Mouse (Mus musculus) liver, adult 2 months (tissue): Measurements from ENCODE around the gene Dysf. TPM values are rescaled to one million over a fixed set of nuclear protein-coding genes. Genes with fewer than 3 reads are reported as not detected.

Source experiments
- DNase-seq: peaks from one replicate; pipeline ENCODE4 v3.0.0-alpha.2; 2011; ENCODE audit warnings: low read depth, low spot score; ENCODE audit errors: extremely low read depth
- H3K27ac ChIP-seq: fragments of 200-500 bp; replicated peaks from 2 replicates; pipeline ENCODE4 v1.5.1; 2012; ENCODE audit warnings: low read depth, mild to moderate bottlenecking, control low read depth, inconsistent platforms, low read length; ENCODE audit not compliant: insufficient read depth
- H3K27me3 ChIP-seq: fragments of 200-500 bp; 2 replicates; pipeline ENCODE4 v1.6.1; 2012; ENCODE audit warnings: mild to moderate bottlenecking, moderate library complexity, low read length, inconsistent platforms; ENCODE audit not compliant: control insufficient read depth, insufficient read depth
- H3K36me3 ChIP-seq: fragments of 200-500 bp; 2 replicates; pipeline ENCODE4 v1.6.1; 2012; ENCODE audit warnings: low read length, inconsistent platforms; ENCODE audit not compliant: control insufficient read depth, insufficient read depth
- H3K4me1 ChIP-seq: fragments of 200-500 bp; 2 replicates; pipeline ENCODE4 v1.6.1; 2011; ENCODE audit warnings: low read length; ENCODE audit not compliant: control insufficient read depth, insufficient read depth
- H3K4me3 ChIP-seq: fragments of 200-500 bp; 2 replicates; pipeline ENCODE4 v1.5.1; 2011; ENCODE audit warnings: low read depth, mild to moderate bottlenecking, control low read depth, low read length, moderate library complexity; ENCODE audit not compliant: insufficient read depth
- H3K79me2 ChIP-seq: fragments of 200-500 bp; 2 replicates; pipeline ENCODE4 v1.6.1; 2012; ENCODE audit warnings: inconsistent platforms, mild to moderate bottlenecking, low read length, moderate library complexity; ENCODE audit not compliant: control insufficient read depth, insufficient read depth
- H3K9ac ChIP-seq: fragments of 200-500 bp; 2 replicates; pipeline ENCODE4 v1.6.1; 2012; ENCODE audit warnings: low read depth, mild to moderate bottlenecking, control low read depth, inconsistent platforms, low read length
- CTCF ChIP-seq: fragments of 200-500 bp; IDR thresholded peaks from 2 replicates; pipeline ENCODE4 v1.5.1; 2011; ENCODE audit warnings: low read depth, low read length, control low read depth
- POLR2A ChIP-seq: fragments of 200-500 bp; IDR thresholded peaks from 2 replicates; pipeline ENCODE4 v1.6.1; 2011; ENCODE audit warnings: low read length, control low read depth; ENCODE audit not compliant: insufficient read depth; ENCODE audit errors: extremely low read depth
- WGBS: fragments of 180-500 bp; shearing (Covaris S2); methylation state at CpG from one replicate; pipeline ENCODE4 v1.1.7; 2018; 5-methylcytosine and 5-hydroxymethylcytosine counted together
- polyA plus RNA-seq: library from polyadenylated mRNA; depleted of rRNA; stranded (reverse); fragments of >200 nt; gene quantifications from 2 replicates; pipeline ENCODE4 v1.2.3, GENCODE M21; 2012
- total RNA-seq: library from RNA; depleted of rRNA; stranded (reverse); fragments of >200 nt; gene quantifications from 2 replicates; pipeline ENCODE4 v1.2.3, GENCODE M21; 2014

Dysf gene
- total and polyA plus RNA-seq, 2 experiments, result 2.4 to 3.3 TPM

DNA sequence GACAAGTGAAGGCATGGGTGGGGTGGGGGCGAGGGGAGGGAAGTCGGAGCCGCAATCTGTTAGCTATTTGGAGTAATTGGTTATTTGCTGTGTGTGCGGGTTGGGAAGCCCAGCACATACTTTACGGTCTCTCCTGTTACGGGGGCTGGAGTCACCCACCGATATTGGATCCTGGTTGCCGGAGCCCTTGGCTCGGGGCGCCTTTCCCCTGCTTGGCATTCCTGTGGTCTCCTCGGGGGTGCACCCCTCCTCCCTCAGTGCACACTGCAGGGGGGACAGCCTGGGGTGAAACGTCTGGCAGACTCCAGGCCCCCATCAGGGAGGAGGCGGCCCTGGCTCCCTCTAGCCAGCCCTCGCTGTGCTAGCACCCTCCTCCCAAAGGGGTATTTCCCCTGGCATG is 159.2 kb downstream of the Dysf start:
- Histone ChIP-seq H3K79me2 (no peaks in the 10 kb centered on the region), H3K27me3 (no peaks in the 10 kb centered on the region), H3K27ac (no peak overlapping the region), H3K4me1 (no peaks in the 10 kb centered on the region), H3K4me3 (no peak overlapping the region), H3K9ac (no peak overlapping the region), H3K36me3 (no peaks in the 10 kb centered on the region)
- WGBS, result 86% methylated on average over 14 of the region's 14 CpGs
- no peak for DNase-seq
- TF ChIP-seq POLR2A (no peak), CTCF (no peak)

DNA sequence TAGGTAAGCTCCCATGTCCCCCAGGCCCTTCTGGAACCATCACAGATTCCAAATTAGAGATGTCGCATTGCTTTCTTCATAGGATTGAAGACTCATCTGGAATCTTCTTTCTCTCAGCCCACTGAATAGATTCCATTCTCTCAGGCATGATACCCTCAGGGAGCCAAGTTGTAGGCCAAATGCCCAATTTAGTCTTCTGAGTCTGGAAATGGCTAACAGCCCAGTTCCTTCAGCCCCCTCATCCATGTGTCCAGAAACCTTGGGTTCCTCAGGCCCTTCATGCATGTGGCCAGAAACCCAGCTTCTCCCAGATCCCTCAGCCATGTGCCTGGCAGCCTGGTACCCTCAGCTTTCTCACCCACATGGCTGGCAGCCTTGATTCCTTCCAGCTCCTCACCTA is 160.2 kb downstream of the Dysf start:
- Histone ChIP-seq H3K79me2 (no peaks in the 10 kb centered on the region), H3K27me3 (no peaks in the 10 kb centered on the region), H3K4me1 (no peaks in the 10 kb centered on the region), H3K27ac (no peak overlapping the region), H3K9ac (no peak overlapping the region), H3K36me3 (no peaks in the 10 kb centered on the region), H3K4me3 (no peak overlapping the region)
- 98% methylated on average over 1 of the region's 1 CpGs for WGBS
- DNase-seq, result no peak
- TF ChIP-seq POLR2A (no peak), CTCF (no peak)

DNA sequence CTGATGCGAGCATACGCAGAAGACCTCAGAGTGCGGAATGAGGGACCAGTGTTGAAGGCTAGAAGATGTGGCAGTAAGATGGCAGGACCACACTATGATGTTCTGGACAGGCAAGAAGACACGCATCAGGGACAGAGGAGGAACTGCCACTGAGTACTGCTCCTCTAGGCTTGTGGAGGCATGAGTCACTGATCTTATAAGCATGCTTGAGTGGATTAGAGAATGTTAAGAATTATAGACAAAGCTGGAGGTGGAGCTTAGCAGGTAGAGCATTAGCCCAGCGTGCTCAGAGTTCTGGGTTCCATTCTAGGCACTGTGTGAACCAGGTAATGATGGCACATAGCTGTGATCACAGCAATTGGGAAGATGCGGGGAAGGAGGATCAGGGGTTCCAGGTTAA is 165.2 kb downstream of the Dysf start:
- TF ChIP-seq CTCF (no peak), POLR2A (no peak)
- no peaks in the 10 kb centered on the region for H3K79me2 ChIP-seq
- H3K36me3 ChIP-seq, result no peaks in the 10 kb centered on the region
- no peaks in the 10 kb centered on the region for H3K27me3 ChIP-seq
- no peak overlapping the region for H3K27ac ChIP-seq
- H3K4me3 ChIP-seq, result no peak overlapping the region
- WGBS, result 94% methylated on average over 6 of the region's 6 CpGs
- no peak overlapping the region for H3K9ac ChIP-seq
- no peak for DNase-seq
- H3K4me1 ChIP-seq, result no peaks in the 10 kb centered on the region

DNA sequence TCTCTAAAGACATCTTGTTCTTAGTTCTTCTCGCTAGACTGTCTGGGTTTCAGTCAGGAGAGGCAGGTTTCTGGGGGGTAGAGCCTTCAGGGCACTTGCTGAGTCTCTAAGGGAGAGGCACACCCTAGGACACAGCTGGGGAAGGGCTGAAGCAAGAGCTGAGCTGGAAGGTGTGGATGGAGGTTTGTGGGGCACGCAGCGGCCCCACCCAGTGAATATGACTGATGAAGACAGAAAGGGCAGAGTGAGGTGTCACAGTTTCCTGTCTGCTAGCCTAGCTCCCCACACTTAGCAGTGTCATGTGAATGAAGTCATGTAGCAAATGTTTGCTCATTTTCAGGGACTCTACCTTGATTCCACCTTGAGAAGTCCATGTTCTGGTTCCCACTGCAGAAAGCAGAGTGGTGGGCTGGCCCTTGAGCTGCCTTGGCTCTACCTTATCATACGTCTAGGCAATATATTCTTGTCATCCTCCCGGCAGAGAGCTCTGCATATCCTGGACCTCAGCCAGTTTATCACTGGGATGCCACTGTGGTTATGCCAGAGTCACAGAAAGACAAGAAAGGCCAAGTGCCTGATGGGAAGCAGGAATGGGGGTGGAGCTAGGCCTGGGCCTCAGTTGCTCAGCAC is 170.5 kb downstream of the Dysf start:
- no peaks in the 10 kb centered on the region for H3K4me1 ChIP-seq
- no peaks in the 10 kb centered on the region for H3K79me2 ChIP-seq
- no peaks in the 10 kb centered on the region for H3K36me3 ChIP-seq
- H3K9ac ChIP-seq, result no peak overlapping the region
- DNase-seq, result no peak
- WGBS, result 82% methylated on average over 5 of the region's 5 CpGs
- no peak overlapping the region for H3K27ac ChIP-seq
- H3K4me3 ChIP-seq, result no peak overlapping the region
- H3K27me3 ChIP-seq, result no peaks in the 10 kb centered on the region
- no peak for TF ChIP-seq CTCF
- TF ChIP-seq POLR2A, result no peak

DNA sequence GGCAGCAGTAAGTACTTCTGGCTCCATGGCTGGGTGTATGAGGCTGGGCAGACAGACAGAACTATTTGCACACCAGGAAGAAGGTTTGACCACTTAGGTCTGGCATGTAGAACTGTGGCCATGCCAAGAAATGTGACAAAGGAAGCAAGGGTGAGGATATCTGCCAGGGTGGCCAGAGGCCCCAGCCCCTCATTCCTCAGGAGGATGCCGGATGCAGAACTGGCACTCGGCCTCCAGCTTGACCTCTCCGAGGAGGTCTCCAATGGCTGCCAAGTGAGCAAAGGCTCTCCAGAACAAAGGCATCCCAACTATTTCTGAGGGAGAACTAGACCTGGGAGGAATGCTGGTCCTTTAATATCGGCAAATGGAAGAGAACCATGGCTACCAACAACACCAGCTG is 173.1 kb downstream of the Dysf start:
- no peak overlapping the region for H3K9ac ChIP-seq
- no peak overlapping the region for H3K27ac ChIP-seq
- 51% methylated on average over 4 of the region's 4 CpGs for WGBS
- H3K79me2 ChIP-seq, result no peaks in the 10 kb centered on the region
- no peak overlapping the region for H3K4me3 ChIP-seq
- TF ChIP-seq POLR2A, result no peak
- TF ChIP-seq CTCF, result no peak
- H3K27me3 ChIP-seq, result no peaks in the 10 kb centered on the region
- no peak for DNase-seq
- H3K36me3 ChIP-seq, result no peaks in the 10 kb centered on the region
- H3K4me1 ChIP-seq, result no peaks in the 10 kb centered on the region

DNA sequence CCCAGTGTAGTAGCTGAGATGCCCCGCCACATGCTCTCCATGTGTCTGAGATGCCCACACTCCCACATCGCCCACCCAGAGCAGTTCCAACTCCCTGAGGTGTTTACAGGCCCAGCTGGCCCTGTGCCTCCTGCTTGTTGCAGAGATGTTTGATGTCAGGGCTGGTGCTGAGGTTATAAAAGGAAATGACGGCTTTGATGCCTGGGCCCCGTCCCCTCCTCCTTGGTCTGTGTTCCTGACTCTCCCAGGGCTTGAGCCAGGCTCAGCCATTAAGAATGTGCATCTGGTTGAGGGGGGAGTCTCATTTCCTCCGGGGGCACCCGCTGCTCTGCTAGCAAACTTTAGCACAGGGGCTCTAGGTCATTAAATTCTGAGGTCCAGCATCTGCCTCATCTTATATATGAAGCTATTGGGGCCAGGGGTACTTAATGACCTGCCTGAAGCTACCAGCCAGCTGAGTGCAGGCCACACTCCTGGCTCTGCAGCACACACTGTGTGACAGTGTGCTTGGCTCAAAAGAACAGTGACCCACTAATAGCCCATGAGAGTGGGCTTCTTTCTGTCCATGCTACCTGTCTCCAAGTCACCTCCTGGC is 183.4 kb downstream of the Dysf start:
- Histone ChIP-seq H3K36me3 (no peaks in the 10 kb centered on the region), H3K27me3 (no peaks in the 10 kb centered on the region), H3K4me1 (no peaks in the 10 kb centered on the region), H3K79me2 (no peaks in the 10 kb centered on the region), H3K9ac (no peak overlapping the region), H3K4me3 (no peak overlapping the region), H3K27ac (no peak overlapping the region)
- DNase-seq, result no peak
- TF ChIP-seq POLR2A (no peak), CTCF (no peak)
- 89% methylated on average over 6 of the region's 6 CpGs for WGBS
